Mouse (Mus musculus) ovary, postnatal 10 days (tissue): ENCODE results near the gene Fam221b.

Experiments used
- DNase-seq: peaks from one replicate; pipeline ENCODE4 v3.0.0; 2022; ENCODE audit warnings: low spot score

The Fam221b gene

GRCm38 (mm10) chr4:43613060-43613730 lies 55.8 kb downstream of the Fam221b start:
- DNase-seq = no peak

DNA sequence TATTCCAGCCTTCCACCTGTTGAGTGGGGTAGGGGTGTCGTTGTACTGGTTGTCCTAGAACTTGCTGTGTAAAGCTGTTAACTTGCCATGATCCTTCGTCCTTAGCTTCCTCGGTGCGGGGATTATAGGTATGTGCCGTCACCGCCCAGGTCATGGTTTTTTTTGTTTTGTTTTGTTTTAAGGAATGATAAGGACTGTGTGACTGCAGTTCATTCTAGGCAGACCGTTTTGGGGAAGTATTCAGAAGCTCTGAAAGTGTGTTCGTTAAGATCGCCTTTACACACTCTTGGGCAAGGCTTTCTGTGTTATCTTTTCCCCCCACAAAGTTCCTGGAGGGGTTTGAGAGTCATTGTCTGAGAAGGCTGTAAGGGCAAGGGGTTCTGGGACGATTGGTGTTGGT lies 56.4 kb downstream of the Fam221b start:
- no peak for DNase-seq
